Mouse (Mus musculus) neural tube, embryonic 13.5 days (tissue): ENCODE data around the gene Tinf2. TPM values are rescaled to one million over a fixed set of nuclear protein-coding genes. Genes with fewer than 3 reads are reported as not detected.

Experiments used
- ATAC-seq: fragments of 200-750 bp; cut with Nextera tagmentation; 2 replicates; pipeline ENCODE4 v1.8.0; 2017; ENCODE audit warnings: low read depth, mild to moderate bottlenecking, moderate TSS enrichment, moderate library complexity
- H3K27ac ChIP-seq: fragments of 300-500 bp; sonication (generic); replicated peaks from 2 replicates; pipeline ENCODE4 v1.5.1; 2015; ENCODE audit warnings: moderate library complexity, mild to moderate bottlenecking, inconsistent platforms
- H3K27me3 ChIP-seq: fragments of 300-500 bp; sonication (generic); 2 replicates; pipeline ENCODE4 v1.6.1; 2015; ENCODE audit warnings: mild to moderate bottlenecking, inconsistent platforms
- H3K36me3 ChIP-seq: fragments of 300-500 bp; sonication (generic); 2 replicates; pipeline ENCODE4 v1.6.1; 2015; ENCODE audit warnings: mild to moderate bottlenecking, inconsistent platforms
- H3K4me1 ChIP-seq: fragments of 300-500 bp; sonication (generic); replicated peaks from 2 replicates; pipeline ENCODE4 v1.6.1; 2015; ENCODE audit warnings: inconsistent platforms
- H3K4me2 ChIP-seq: fragments of 300-500 bp; sonication (generic); 2 replicates; pipeline ENCODE4 v1.6.1; 2015; ENCODE audit warnings: inconsistent platforms, mild to moderate bottlenecking, moderate library complexity
- H3K4me3 ChIP-seq: fragments of 300-500 bp; sonication (generic); 2 replicates; pipeline ENCODE4 v1.5.1; 2015; ENCODE audit warnings: mild to moderate bottlenecking, inconsistent platforms
- H3K9ac ChIP-seq: fragments of 300-500 bp; sonication (generic); 2 replicates; pipeline ENCODE4 v1.6.1; 2015; ENCODE audit warnings: moderate library complexity, mild to moderate bottlenecking, inconsistent platforms
- H3K9me3 ChIP-seq: fragments of 300-500 bp; sonication (generic); 2 replicates; pipeline ENCODE4 v1.6.1; 2016; ENCODE audit warnings: inconsistent platforms
- WGBS: fragments of 180-500 bp; shearing (Covaris S2); methylation state at CpG from one replicate; pipeline ENCODE4 v1.1.7; 2015; 5-methylcytosine and 5-hydroxymethylcytosine counted together
- polyA plus RNA-seq: library from polyadenylated mRNA; unstranded; fragments of >200 nt; fragmentation: Nextera tagmentation; extraction: Ambion mirVana; gene quantifications from 2 replicates; pipeline ENCODE4 v1.2.1, GENCODE M21; 2015

Gene Tinf2
- polyA plus RNA-seq, 1 experiment from 2014 or later, result 26.3 TPM

- H3K4me3 ChIP-seq, result no peak overlapping the region
- no peak overlapping the region for H3K9ac ChIP-seq
- H3K27me3 ChIP-seq, result no peaks in the 10 kb centered on the region
- no peaks in the 10 kb centered on the region for H3K4me1 ChIP-seq
- no peak overlapping the region for H3K4me2 ChIP-seq
- no peaks in the 10 kb centered on the region for H3K9me3 ChIP-seq
- H3K36me3 ChIP-seq, result no peaks in the 10 kb centered on the region
- no peak overlapping the region for H3K27ac ChIP-seq
- 81% methylated on average over 10 of the region's 10 CpGs for WGBS
- no peak for ATAC-seq
These were observed 7.8 kb upstream of the Tinf2 start for GRCm38 (mm10) chr14:55689433-55689832.

GRCm38 (mm10) chr14:55682118-55682493, 486 bp upstream of the Tinf2 start:
- H3K9me3 ChIP-seq, result no peaks in the 10 kb centered on the region
- peak overlapping the region; percentile 92 for H3K4me2 ChIP-seq
- peaks cover 14% of the 10 kb centered on the region for H3K4me1 ChIP-seq
- H3K9ac ChIP-seq, result peak overlapping the region; percentile 61
- WGBS, result 24% methylated on average over 3 of the region's 3 CpGs
- peak overlapping the region; percentile 79; the same call in 1 of the 2 replicates for H3K27ac ChIP-seq
- ATAC-seq, result peak; percentile 40; the same call in 1 of the 2 replicates
- peaks cover 31% of the 10 kb centered on the region for H3K36me3 ChIP-seq
- peak overlapping the region; percentile 81 for H3K4me3 ChIP-seq
- H3K27me3 ChIP-seq, result no peaks in the 10 kb centered on the region

- H3K36me3 ChIP-seq, result peaks cover 52% of the 10 kb centered on the region
- H3K4me1 ChIP-seq, result peaks cover 19% of the 10 kb centered on the region
- WGBS, result 88% methylated on average over 4 of the region's 4 CpGs
These were observed 4.0 kb downstream of the Tinf2 start for GRCm38 (mm10) chr14:55677615-55678014.

GRCm38 (mm10) chr14:55672741-55673060, 8.9 kb downstream of the Tinf2 start:
- Histone ChIP-seq H3K36me3 (peaks cover 36% of the 10 kb centered on the region), H3K9me3 (no peaks in the 10 kb centered on the region), H3K9ac (peak overlapping the region; percentile 83), H3K4me2 (peak overlapping the region; percentile 77), H3K27ac (no peak overlapping the region), H3K4me3 (peak overlapping the region; percentile 72), H3K4me1 (peaks cover 31% of the 10 kb centered on the region), H3K27me3 (no peaks in the 10 kb centered on the region)
- 82% methylated on average over 7 of the region's 7 CpGs for WGBS
- ATAC-seq, result no peak

More at GRCm38 (mm10) chr14:55677615-55678014, 4.0 kb downstream of the Tinf2 start:
- H3K27me3 ChIP-seq, result no peaks in the 10 kb centered on the region
- no peak overlapping the region for H3K4me2 ChIP-seq
- H3K27ac ChIP-seq, result no peak overlapping the region
- ATAC-seq, result no peak
- H3K4me3 ChIP-seq, result no peak overlapping the region
- H3K9ac ChIP-seq, result no peak overlapping the region
- H3K9me3 ChIP-seq, result no peaks in the 10 kb centered on the region

- ATAC-seq, result peak; percentile 98
- Histone ChIP-seq H3K4me1 (peaks cover 31% of the 10 kb centered on the region), H3K27ac (peak within 1 kb of the TSS; percentile 87), H3K4me2 (peak within 1 kb of the TSS; percentile 77), H3K4me3 (peak within 1 kb of the TSS; percentile 72), H3K36me3 (peaks cover 30% of the 10 kb centered on the region), H3K9ac (peak within 1 kb of the TSS; percentile 83), H3K9me3 (no peaks in the 10 kb centered on the region), H3K27me3 (no peaks in the 10 kb centered on the region)
- WGBS, result 1% methylated on average over 38 of the region's 38 CpGs
These were observed 9.5 kb downstream of the Tinf2 start, which contains the start of the genes Gmpr2 and Nedd8 for GRCm38 (mm10) chr14:55671833-55672740. Gmpr2 (plus strand) TSS chr14:55671941. Nedd8 (minus strand) TSS chr14:55672124.

GRCm38 (mm10) chr14:55671486-55671832, 10.2 kb downstream of the Tinf2 start:
- Histone ChIP-seq H3K36me3 (peaks cover 29% of the 10 kb centered on the region), H3K9me3 (no peaks in the 10 kb centered on the region), H3K9ac (peak overlapping the region; percentile 83), H3K27me3 (no peaks in the 10 kb centered on the region), H3K4me1 (peaks cover 31% of the 10 kb centered on the region), H3K4me3 (peak overlapping the region; percentile 72), H3K27ac (peak overlapping the region; percentile 87), H3K4me2 (peak overlapping the region; percentile 77)
- ATAC-seq, result peak; percentile 72
- WGBS, result 1% methylated on average over 12 of the region's 12 CpGs

GRCm38 (mm10) chr14:55660636-55661035, 21.0 kb downstream of the Tinf2 start:
- H3K36me3 ChIP-seq, result peaks cover 43% of the 10 kb centered on the region
- H3K9me3 ChIP-seq, result no peaks in the 10 kb centered on the region
- WGBS, result 48% methylated on average over 2 of the region's 2 CpGs
- H3K4me2 ChIP-seq, result peak overlapping the region; percentile 68
- ATAC-seq, result peak; percentile 24; the same call in 1 of the 2 replicates
- H3K27ac ChIP-seq, result no peak overlapping the region
- peak overlapping the region; percentile 71 for H3K4me3 ChIP-seq
- peaks cover 16% of the 10 kb centered on the region for H3K4me1 ChIP-seq
- H3K9ac ChIP-seq, result no peak overlapping the region
- no peaks in the 10 kb centered on the region for H3K27me3 ChIP-seq

GRCm38 (mm10) chr14:55659960-55660573, 21.6 kb downstream of the Tinf2 start, which contains the start of gene Mdp1:
Mdp1 (minus strand) TSS chr14:55660508.
- peak; percentile 94 for ATAC-seq
- peaks cover 43% of the 10 kb centered on the region for H3K36me3 ChIP-seq

GRCm38 (mm10) chr14:55658011-55658410, 23.6 kb downstream of the Tinf2 start:
- peaks cover 35% of the 10 kb centered on the region for H3K36me3 ChIP-seq
- ATAC-seq, result no peak
- WGBS, result 96% methylated on average over 5 of the region's 5 CpGs
- no peak overlapping the region for H3K27ac ChIP-seq
- H3K9me3 ChIP-seq, result no peaks in the 10 kb centered on the region
- no peak overlapping the region for H3K4me3 ChIP-seq
- H3K9ac ChIP-seq, result no peak overlapping the region
- H3K4me1 ChIP-seq, result peaks cover 16% of the 10 kb centered on the region
- H3K4me2 ChIP-seq, result no peak overlapping the region
- H3K27me3 ChIP-seq, result no peaks in the 10 kb centered on the region

More at GRCm38 (mm10) chr14:55659960-55660573, 21.6 kb downstream of the Tinf2 start, which contains the start of gene Mdp1:
- under 1% methylated on average over 39 of the region's 39 CpGs for WGBS
- H3K9me3 ChIP-seq, result no peaks in the 10 kb centered on the region
- H3K27ac ChIP-seq, result peak within 1 kb of the TSS; percentile 86
- H3K27me3 ChIP-seq, result no peaks in the 10 kb centered on the region
- peak within 1 kb of the TSS; percentile 71 for H3K4me3 ChIP-seq
- H3K4me1 ChIP-seq, result peaks cover 16% of the 10 kb centered on the region
- H3K9ac ChIP-seq, result peak within 1 kb of the TSS; percentile 83
- H3K4me2 ChIP-seq, result peak within 1 kb of the TSS; percentile 68

GRCm38 (mm10) chr14:55656935-55657334, 24.7 kb downstream of the Tinf2 start:
- peaks cover 25% of the 10 kb centered on the region for H3K36me3 ChIP-seq
- 92% methylated on average over 3 of the region's 3 CpGs for WGBS

GRCm38 (mm10) chr14:55651528-55651927, 30.1 kb downstream of the Tinf2 start:
- Histone ChIP-seq H3K4me3 (no peak overlapping the region), H3K27ac (no peak overlapping the region), H3K9me3 (no peaks in the 10 kb centered on the region), H3K36me3 (no peaks in the 10 kb centered on the region; the same call in 1 of the 2 replicates), H3K9ac (no peak overlapping the region), H3K4me2 (no peak overlapping the region), H3K4me1 (no peaks in the 10 kb centered on the region), H3K27me3 (no peaks in the 10 kb centered on the region)
- ATAC-seq, result no peak
- 90% methylated on average over 7 of the region's 7 CpGs for WGBS

More at GRCm38 (mm10) chr14:55656935-55657334, 24.7 kb downstream of the Tinf2 start:
- Histone ChIP-seq H3K4me2 (no peak overlapping the region), H3K9me3 (no peaks in the 10 kb centered on the region), H3K27ac (no peak overlapping the region), H3K4me1 (peaks cover 16% of the 10 kb centered on the region), H3K4me3 (no peak overlapping the region), H3K9ac (no peak overlapping the region), H3K27me3 (no peaks in the 10 kb centered on the region)
- no peak for ATAC-seq

GRCm38 (mm10) chr14:55649884-55650283, 31.7 kb downstream of the Tinf2 start, which contains the start of gene Tssk4:
Tssk4 (plus strand) TSS chr14:55650184.
- peaks cover 5% of the 10 kb centered on the region for H3K4me1 ChIP-seq
- no peaks in the 10 kb centered on the region; the same call in 1 of the 2 replicates for H3K36me3 ChIP-seq
- H3K27me3 ChIP-seq, result no peaks in the 10 kb centered on the region
- H3K9ac ChIP-seq, result no peak within 1 kb of the TSS
- H3K27ac ChIP-seq, result no peak within 1 kb of the TSS
- no peak within 1 kb of the TSS for H3K4me3 ChIP-seq
- no peaks in the 10 kb centered on the region for H3K9me3 ChIP-seq
- no peak within 1 kb of the TSS for H3K4me2 ChIP-seq
- WGBS, result 93% methylated on average over 2 of the region's 2 CpGs
- ATAC-seq, result no peak
